Mouse (Mus musculus): ENCODE results near the gene Gm5447.

The Gm5447 gene

DNA sequence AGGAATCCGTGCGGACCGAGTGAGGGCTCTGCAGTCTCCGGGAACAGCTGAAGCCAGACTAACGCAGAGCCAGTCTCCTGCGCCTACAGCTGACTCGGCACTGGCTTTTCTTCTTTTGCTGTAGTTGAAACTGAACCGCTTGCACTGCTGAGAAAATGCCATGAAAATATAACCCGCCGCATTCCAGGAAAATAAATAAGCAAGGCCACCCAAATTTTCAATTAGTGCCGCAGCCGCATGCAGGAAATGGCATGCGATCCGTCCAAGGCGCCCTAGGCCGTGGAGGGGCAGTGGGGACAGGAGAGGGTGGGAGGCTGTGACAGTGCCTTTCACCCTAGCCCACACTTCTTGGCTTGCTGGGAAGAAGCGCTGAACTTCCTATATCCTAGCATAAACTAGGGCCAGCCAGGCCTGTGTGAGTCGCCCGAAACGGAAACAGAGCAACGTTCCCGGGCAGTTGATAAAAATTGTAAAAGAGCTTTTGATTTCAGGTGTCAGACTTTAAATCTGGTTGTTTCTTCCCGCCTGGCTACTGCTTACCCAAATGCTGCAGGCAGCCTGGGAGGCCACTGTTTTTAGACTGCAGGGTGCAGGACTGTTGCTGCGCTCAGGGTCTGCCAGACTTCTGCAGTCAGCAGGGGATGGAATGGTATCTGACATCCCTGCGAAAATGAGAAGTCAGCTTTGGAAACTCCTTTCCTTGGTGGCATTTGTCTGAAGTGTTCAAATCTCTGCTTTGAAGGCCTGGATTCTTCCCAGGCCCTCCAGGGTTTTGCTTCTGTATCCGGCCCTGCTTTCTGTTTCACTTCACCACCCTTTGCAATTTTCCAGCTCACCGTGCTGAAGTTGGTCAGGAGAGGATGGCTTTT, 11.8 kb downstream of the Gm5447 start:
- peak; percentile 41 for DNase-seq (ENCODE audit: low read depth, low spot score)

GRCm38 (mm10) chr13:30986934-30987455, 13.0 kb downstream of the Gm5447 start:
- DNase-seq (ENCODE audit: low read depth, low spot score), result no peak

- no peak for DNase-seq (ENCODE audit: low read depth, low spot score)
These were observed 13.7 kb downstream of the Gm5447 start for GRCm38 (mm10) chr13:30987686-30988085.

GRCm38 (mm10) chr13:30989710-30990109, 15.7 kb downstream of the Gm5447 start:
- no peak for DNase-seq (ENCODE audit: low read depth, low spot score)

DNA sequence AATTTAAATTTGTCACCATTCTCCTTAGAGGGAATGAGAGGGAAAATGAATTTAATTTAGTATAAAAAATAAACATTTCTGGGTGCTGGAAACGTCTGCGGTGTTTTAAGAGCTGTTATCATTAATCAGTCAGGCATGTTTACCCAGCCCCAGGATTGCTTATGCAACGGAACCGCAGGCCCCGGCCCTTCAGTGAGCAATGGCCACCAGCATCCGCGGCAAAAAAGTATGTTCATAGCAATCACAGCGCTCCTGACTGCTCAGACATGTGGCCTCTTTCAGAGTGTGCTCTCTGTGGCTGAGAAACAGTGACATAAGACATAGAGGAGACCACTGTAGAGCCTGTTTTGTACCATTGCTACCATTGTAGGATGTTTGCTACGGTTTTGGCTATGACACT, 16.2 kb downstream of the Gm5447 start:
- no peak for DNase-seq (ENCODE audit: low read depth, low spot score)

DNA sequence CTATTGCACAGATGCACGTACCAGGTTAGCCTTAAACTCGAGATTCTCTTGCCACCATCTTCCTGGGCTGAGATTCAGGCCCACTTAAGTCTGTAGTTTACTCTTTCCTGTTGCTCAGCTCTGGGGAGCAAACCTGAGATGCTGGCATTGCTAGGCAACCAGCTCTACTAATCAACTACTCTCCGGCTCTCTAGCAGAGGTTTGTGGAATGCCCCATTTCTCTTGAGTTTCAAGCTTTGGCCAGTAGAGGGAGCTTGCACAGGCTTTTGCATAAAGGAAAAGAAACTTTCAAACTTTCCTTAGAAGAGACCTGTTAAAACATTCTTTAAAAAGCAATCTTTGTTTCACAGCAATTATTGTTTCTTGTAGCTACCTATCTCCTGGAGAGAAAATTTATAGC, 19.8 kb downstream of the Gm5447 start:
- peak; percentile 78 for DNase-seq (ENCODE audit: low read depth, low spot score)

- DNase-seq (ENCODE audit: low read depth, low spot score), result no peak
These were observed 20.4 kb downstream of the Gm5447 start for GRCm38 (mm10) chr13:30994249-30994858.

DNA sequence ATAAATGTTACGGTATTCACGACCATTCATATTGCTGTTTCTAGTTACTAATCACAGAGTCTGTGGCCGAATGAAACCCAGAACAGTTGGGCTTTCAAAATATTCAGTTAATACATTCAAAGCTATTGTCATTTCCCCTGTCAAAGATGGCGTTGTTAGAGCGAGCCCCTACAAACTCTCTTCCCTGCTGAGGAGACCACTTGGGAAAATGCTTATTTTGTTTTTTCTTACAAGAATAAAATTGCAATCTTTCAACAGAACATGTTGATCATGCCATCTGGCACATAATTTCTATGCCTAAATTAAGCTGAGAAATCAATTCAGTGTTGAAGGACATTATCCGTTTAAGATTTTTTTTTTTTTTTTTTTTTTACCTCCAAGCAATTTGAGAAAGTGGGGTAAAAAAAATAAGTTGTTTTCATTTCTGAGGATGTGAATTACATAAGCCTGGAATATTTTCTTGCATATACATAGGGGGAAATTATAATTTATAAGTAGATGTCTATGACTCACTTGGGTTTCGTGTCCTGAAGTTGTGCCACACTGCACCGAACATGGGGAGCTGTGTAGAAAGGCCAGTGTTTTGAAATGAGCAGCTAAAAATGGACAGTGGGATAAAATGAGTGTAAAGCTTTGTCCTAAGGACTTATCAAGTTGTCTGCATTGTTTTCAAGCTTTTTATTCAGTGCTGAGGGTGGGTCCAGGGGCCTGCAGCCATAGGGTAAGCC, 23.7 kb downstream of the Gm5447 start:
- DNase-seq (ENCODE audit: low read depth, low spot score), result no peak

- no peak for DNase-seq (ENCODE audit: low read depth, low spot score)
These were observed 25.8 kb downstream of the Gm5447 start for GRCm38 (mm10) chr13:30999799-31000198.

DNA sequence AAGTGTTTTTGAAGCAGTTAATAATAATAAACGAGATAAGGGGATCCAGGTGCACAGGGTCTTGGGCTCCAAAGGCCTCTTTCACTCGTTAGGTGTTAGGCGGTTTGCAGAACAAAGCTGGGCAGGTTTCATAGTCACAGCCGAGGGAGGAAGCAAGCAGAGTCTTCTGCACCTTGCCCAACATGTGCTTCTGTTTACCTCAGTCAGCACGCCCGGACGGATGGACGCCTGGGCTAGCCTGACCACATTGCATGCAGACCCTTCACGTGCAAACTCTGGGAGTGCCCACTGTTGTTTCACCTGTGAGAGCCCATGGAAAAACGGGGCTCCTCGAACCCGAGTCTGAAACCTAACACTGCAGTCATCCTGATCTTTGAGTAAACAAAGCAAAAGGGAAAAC, 30.5 kb downstream of the Gm5447 start:
- no peak for DNase-seq (ENCODE audit: low read depth, low spot score)

DNA sequence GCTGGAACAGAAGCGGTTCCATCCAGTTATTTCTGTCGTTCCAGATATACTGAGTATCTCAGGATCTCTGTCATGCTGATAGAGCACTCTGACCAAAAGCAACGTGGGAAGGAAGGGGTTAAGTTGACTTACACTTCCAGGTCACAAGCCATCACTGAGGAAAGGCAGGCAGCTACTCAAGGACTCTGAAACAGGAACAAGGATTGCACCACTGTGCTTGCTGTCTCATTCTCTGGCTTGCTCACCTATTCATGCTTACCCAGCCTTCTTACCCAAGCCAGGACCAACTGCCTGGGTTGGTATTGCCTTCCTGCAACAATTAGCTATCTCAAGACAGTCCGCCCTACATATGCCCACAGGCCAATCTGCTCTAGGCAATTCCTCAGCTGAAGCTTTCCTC, 31.0 kb downstream of the Gm5447 start:
- no peak for DNase-seq (ENCODE audit: low read depth, low spot score)

GRCm38 (mm10) chr13:31017545-31017944, 43.5 kb downstream of the Gm5447 start:
- DNase-seq (ENCODE audit: low read depth, low spot score), result no peak

DNA sequence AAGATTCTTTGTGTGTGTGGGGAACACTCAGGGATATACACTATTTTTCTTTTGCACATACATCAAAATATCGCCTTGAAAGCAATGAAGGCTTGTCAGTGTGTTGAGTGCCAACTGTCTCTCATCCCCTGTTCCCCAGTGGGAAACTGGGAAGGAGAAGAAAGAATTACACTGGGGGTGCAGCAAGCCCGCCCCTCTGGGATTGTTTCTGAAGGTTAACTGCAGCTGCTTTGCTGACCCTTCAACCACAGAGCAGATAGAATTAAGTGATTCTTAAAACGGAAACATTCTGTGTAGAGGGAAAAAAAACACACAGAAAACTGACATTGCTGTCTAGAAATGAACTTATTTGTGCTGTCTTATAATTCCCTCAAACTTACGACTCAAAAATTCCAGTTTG, 47.5 kb downstream of the Gm5447 start:
- no peak for DNase-seq (ENCODE audit: low read depth, low spot score)

GRCm38 (mm10) chr13:31021927-31022326, 47.9 kb downstream of the Gm5447 start:
- DNase-seq (ENCODE audit: low read depth, low spot score), result no peak

DNA sequence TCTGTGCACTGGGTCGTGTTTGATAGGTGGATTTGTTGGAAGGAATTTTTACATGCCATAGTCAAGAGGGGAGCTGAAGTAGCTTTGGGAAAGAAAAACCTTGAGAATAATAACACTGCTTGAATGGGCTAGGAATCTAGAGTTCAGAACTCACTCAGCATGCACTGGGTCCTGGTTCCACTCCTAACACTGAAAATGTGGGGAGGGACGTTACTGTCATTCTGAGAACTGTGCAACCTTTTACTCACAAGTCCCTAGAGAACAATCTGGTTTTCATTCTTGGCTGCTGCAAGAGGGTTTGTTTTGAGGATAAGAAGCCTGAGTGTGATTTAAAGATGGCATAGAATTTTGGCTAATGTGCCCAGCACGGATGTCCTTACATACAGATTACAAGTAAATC, 49.7 kb downstream of the Gm5447 start:
- no peak for DNase-seq (ENCODE audit: low read depth, low spot score)

Data from mesoderm, embryonic 11.5 days (tissue).